8 mouse cellular contexts compared by ENCODE assay signal in genomic region chr1:79999081-79999480, GRCm38 (mm10).
A peak's percentile ranks its signal among the peaks of the same experiment; 100 is the strongest.
DNase-seq lines count a peak whose midpoint lies in the region; ATAC-seq lines count a peak whose summit lies in the region.

No protein-coding gene starts in this region.

- no peaks in the 10 kb centered on the region for H3K4me1 ChIP-seq in lung, embryonic 16.5 days (replicated peaks; ENCODE audit: control insufficient read depth, insufficient read depth, low read length)
- no peaks in the 10 kb centered on the region for H3K4me1 ChIP-seq in midbrain, embryonic 13.5 days (replicated peaks)

- no peak overlapping the region for H3K27ac ChIP-seq in lung, embryonic 16.5 days (ENCODE audit: low read length)
- H3K27ac ChIP-seq in midbrain, embryonic 13.5 days = no peak overlapping the region

- no peaks in the 10 kb centered on the region for H3K27me3 ChIP-seq in lung, embryonic 16.5 days (ENCODE audit: control insufficient read depth, insufficient read depth, low read depth, low read length)
- no peaks in the 10 kb centered on the region for H3K27me3 ChIP-seq in midbrain, embryonic 13.5 days

- no peaks in the 10 kb centered on the region for H3K36me3 ChIP-seq in lung, embryonic 16.5 days (ENCODE audit: control insufficient read depth, insufficient read depth, low read length)
- H3K36me3 ChIP-seq in midbrain, embryonic 13.5 days = no peaks in the 10 kb centered on the region

- 67% methylated on average over 11 of the region's 11 CpGs for WGBS in lung, embryonic 16.5 days
- WGBS in midbrain, embryonic 13.5 days = 83% methylated on average over 11 of the region's 11 CpGs

- H3K9me3 ChIP-seq in lung, embryonic 16.5 days (ENCODE audit: control insufficient read depth, low read length) = no peaks in the 10 kb centered on the region; the same call in 1 of the 2 replicates
- H3K9me3 ChIP-seq in midbrain, embryonic 13.5 days = no peaks in the 10 kb centered on the region

- H3K4me3 ChIP-seq in lung, embryonic 16.5 days (ENCODE audit: low read length) = no peak overlapping the region
- no peak overlapping the region for H3K4me3 ChIP-seq in midbrain, embryonic 13.5 days (replicated peaks)

- H3K9ac ChIP-seq in lung, embryonic 16.5 days (ENCODE audit: low read length) = no peak overlapping the region
- no peak overlapping the region for H3K9ac ChIP-seq in midbrain, embryonic 13.5 days (replicated peaks)

- peak; percentile 41; the same call in 1 of the 2 replicates for ATAC-seq in frontal cortex, adult (ENCODE audit: low TSS enrichment)
- peak; percentile 52; the same call in 1 of the 2 replicates for ATAC-seq in lung, embryonic 16.5 days (ENCODE audit: low read depth)
- ATAC-seq in cerebellum, adult (ENCODE audit: insufficient number of reproducible peaks, low FRiP score, low TSS enrichment) = no peak
- ATAC-seq in midbrain, embryonic 13.5 days = no peak

- no peak for DNase-seq in frontal cortex, postnatal 36 days (ENCODE audit: low spot score in 2 of 2)
- peak; percentile 12 for DNase-seq in R1 (ENCODE audit: low read depth, low spot score)
- peak; percentile 19 for DNase-seq in gastrocnemius, postnatal 25 days
- no peak for DNase-seq in right cerebral cortex, adult 2 months (ENCODE audit: low spot score in 2 of 2)

- H3K4me2 ChIP-seq in lung, embryonic 16.5 days (ENCODE audit: low read depth, low read length) = no peak overlapping the region
- H3K4me2 ChIP-seq in midbrain, embryonic 13.5 days (replicated peaks) = no peak overlapping the region

Comparison
In these comparisons a context has a peak if more than half of its experiments do, and no peak if none do; other contexts are left out.
1. ATAC-seq: peak in frontal cortex, adult (single experiment) and lung, embryonic 16.5 days (single experiment); none in cerebellum, adult (single experiment) and midbrain, embryonic 13.5 days (single experiment).
2. DNase-seq: peak in R1 (single experiment) and gastrocnemius, postnatal 25 days (single experiment); none in frontal cortex, postnatal 36 days (0 of 2) and right cerebral cortex, adult 2 months (0 of 2).